Mouse (Mus musculus) brown adipose tissue, adult 24 weeks (tissue): ENCODE data around the gene P2rx5. TPM values are rescaled to one million over a fixed set of nuclear protein-coding genes. Genes with fewer than 3 reads are reported as not detected.
A peak's percentile ranks its signal among the peaks of the same experiment; 100 is the strongest.

ENCODE experiments used
- H3K27ac ChIP-seq: fragments of 200-500 bp; replicated peaks from 2 replicates; pipeline ENCODE4 v1.5.1; 2012; ENCODE audit warnings: low read depth, mild to moderate bottlenecking, low read length
- H3K4me1 ChIP-seq: fragments of 200-500 bp; 2 replicates; pipeline ENCODE4 v1.6.1; 2012; ENCODE audit warnings: low read length, mixed read lengths; ENCODE audit not compliant: control insufficient read depth, insufficient read depth, insufficient read length
- H3K4me3 ChIP-seq: fragments of 200-500 bp; 2 replicates; pipeline ENCODE4 v1.5.1; 2012; ENCODE audit warnings: low read depth, mild to moderate bottlenecking, low read length, moderate library complexity; ENCODE audit not compliant: insufficient read depth
- polyA plus RNA-seq: library from polyadenylated mRNA; stranded (reverse); fragments of >200 nt; gene quantifications from 2 replicates; pipeline ENCODE4 v1.2.4, GENCODE M21; 2012; ENCODE audit not compliant: missing spikeins, insufficient read depth, insufficient read length

Gene P2rx5
- polyA plus RNA-seq, 1 experiment = 53.6 TPM

DNA sequence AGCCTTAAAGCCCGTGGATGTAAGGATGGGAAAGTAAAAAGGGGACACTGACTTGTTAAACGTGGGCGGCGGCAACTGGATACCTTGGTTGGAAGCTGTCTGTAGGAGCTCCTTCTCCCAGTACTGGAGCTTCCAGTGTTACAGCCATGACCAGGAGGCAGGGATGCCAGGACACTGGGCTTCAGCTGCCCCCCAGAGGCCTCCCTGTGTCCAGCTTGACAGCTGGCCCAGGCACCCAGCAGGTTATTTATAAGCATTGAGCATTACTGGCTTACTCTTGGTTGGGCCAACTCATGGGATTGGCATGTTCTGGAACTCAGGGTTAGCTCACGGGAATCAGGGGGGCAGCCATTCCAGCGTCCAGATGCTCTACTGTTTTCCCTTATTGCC is 585 bp downstream of the P2rx5 start:
- Histone ChIP-seq H3K4me1 (no peaks in the 10 kb centered on the region), H3K27ac (peak overlapping the region; percentile 89), H3K4me3 (peak overlapping the region; percentile 65)

- H3K4me3 ChIP-seq = peak overlapping the region; percentile 65
- peak overlapping the region; percentile 81 for H3K27ac ChIP-seq
- no peaks in the 10 kb centered on the region for H3K4me1 ChIP-seq
These were observed 1.4 kb downstream of the P2rx5 start for GRCm38 (mm10) chr11:73161616-73162015.

DNA sequence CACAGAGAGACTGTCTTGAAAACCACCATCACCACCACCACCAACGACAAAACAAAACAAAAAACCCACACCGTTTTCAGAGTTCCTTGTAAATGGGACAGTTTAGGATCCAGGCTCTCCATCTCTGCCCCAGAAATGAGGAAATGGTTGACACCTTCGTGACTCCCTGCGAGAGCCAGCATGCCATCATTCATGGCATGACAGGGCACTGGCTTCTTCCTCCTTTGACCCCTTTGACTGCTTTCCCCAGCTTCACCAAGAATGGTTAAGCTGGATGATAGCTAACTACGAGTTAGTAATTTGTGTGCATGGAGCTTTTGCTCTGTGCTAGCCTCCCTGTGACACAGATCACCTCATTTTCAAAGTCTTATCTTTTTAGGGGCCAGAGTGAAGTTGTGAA is 2.1 kb downstream of the P2rx5 start:
- Histone ChIP-seq H3K4me1 (no peaks in the 10 kb centered on the region), H3K4me3 (no peak overlapping the region), H3K27ac (no peak overlapping the region; the same call in 1 of the 2 replicates)

DNA sequence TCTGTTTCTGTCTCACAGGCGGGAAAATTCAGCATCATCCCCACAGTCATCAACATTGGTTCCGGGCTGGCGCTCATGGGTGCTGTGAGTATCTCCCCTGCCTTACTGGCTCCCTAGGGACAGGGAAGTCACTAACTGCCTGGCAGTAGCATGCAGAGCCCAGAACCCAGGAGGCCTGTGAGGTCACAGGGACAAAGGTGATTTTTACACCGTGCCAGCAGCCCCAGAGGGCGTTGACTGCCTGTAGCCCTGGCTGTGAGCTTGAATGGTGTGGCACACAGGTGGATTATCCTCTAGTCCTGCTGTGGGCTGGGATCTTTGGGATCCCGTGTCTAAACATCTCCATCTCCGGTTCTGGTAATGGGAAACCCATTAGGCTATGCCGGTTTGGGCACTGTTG is 7.8 kb downstream of the P2rx5 start:
- no peak overlapping the region for H3K27ac ChIP-seq
- H3K4me3 ChIP-seq = no peak overlapping the region
- peaks cover 17% of the 10 kb centered on the region for H3K4me1 ChIP-seq

- Histone ChIP-seq H3K4me3 (no peak overlapping the region), H3K27ac (no peak overlapping the region), H3K4me1 (peaks cover 17% of the 10 kb centered on the region)
These were observed 8.4 kb downstream of the P2rx5 start for GRCm38 (mm10) chr11:73168576-73168975.

GRCm38 (mm10) chr11:73169231-73169630 is 9.0 kb downstream of the P2rx5 start:
- Histone ChIP-seq H3K27ac (no peak overlapping the region), H3K4me1 (peaks cover 17% of the 10 kb centered on the region), H3K4me3 (no peak overlapping the region)

GRCm38 (mm10) chr11:73172186-73172585 is 12.0 kb downstream of the P2rx5 start:
- Histone ChIP-seq H3K4me3 (no peak overlapping the region), H3K27ac (peak overlapping the region; percentile 68), H3K4me1 (peaks cover 17% of the 10 kb centered on the region)

- peak overlapping the region; percentile 99 for H3K4me3 ChIP-seq
- peaks cover 24% of the 10 kb centered on the region for H3K4me1 ChIP-seq
- peak overlapping the region; percentile 97 for H3K27ac ChIP-seq
These were observed 15.4 kb downstream of the P2rx5 start for GRCm38 (mm10) chr11:73175612-73176011.

DNA sequence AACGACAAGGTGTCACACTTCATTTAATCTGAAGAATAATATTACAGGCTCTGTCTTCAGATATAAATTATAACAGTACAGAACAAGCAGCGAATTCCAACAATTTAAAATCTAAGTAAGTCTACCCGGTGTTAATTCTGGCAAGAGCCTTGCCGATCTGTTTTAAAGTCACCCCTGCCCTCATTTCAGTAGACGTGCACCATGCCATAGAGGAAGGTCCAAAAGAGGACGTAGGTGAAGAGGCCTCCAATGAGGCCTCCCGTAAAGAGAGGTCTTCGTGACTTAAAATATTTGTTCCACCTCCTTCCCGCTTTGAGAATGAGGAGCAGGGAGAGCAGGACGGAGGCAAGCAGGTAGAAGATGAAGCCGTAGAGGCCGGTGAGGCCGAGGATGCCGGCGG is 16.0 kb downstream of the P2rx5 start:
- H3K4me3 ChIP-seq = peak overlapping the region; percentile 99
- peaks cover 23% of the 10 kb centered on the region for H3K4me1 ChIP-seq
- H3K27ac ChIP-seq = peak overlapping the region; percentile 97

- peak within 1 kb of the TSS; percentile 97 for H3K27ac ChIP-seq
- peak within 1 kb of the TSS; percentile 99 for H3K4me3 ChIP-seq
- peaks cover 16% of the 10 kb centered on the region for H3K4me1 ChIP-seq
These were observed 16.6 kb downstream of the P2rx5 start, which contains the start of the genes Emc6 and Tax1bp3 for GRCm38 (mm10) chr11:73176608-73177508. Emc6 (minus strand) TSS chr11:73177037. Tax1bp3 (plus strand) TSS chr11:73177083.

DNA sequence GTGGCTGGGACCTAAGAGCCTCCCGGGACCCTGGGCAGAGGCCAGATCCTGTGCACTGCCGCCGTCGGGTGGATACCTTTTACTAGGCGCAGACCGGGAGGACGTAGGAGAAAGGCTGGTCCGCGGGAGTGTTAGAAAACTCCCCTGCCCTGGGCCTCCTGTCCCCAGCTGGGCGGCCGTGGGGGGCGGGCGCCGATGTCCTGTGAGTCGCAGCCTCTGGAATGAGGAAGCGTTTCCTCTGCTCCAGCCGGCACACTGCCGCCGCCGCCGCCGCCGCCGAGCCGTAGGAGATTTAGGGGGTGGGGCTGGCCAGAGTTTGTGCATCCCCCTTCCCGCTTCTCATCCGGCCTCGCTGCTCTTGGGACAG is 17.3 kb downstream of the P2rx5 start:
- Histone ChIP-seq H3K4me3 (peak overlapping the region; percentile 85), H3K4me1 (peaks cover 11% of the 10 kb centered on the region), H3K27ac (peak overlapping the region; percentile 96)

- Histone ChIP-seq H3K27ac (peak overlapping the region; percentile 96), H3K4me1 (peaks cover 8% of the 10 kb centered on the region), H3K4me3 (peak overlapping the region; percentile 85)
These were observed 17.7 kb downstream of the P2rx5 start for GRCm38 (mm10) chr11:73177895-73178294.

GRCm38 (mm10) chr11:73185872-73186615 is 25.8 kb downstream of the P2rx5 start:
- Histone ChIP-seq H3K4me3 (no peak overlapping the region), H3K27ac (no peak overlapping the region), H3K4me1 (no peaks in the 10 kb centered on the region)

- Histone ChIP-seq H3K27ac (no peak overlapping the region), H3K4me3 (no peak overlapping the region), H3K4me1 (no peaks in the 10 kb centered on the region)
These were observed 27.0 kb downstream of the P2rx5 start for GRCm38 (mm10) chr11:73187231-73187630.

- H3K4me1 ChIP-seq = no peaks in the 10 kb centered on the region
- no peak overlapping the region for H3K27ac ChIP-seq
- no peak overlapping the region for H3K4me3 ChIP-seq
These were observed 32.8 kb downstream of the P2rx5 start for GRCm38 (mm10) chr11:73193047-73193446.
